Comparison of ENCODE assay signal across 8 mouse cellular contexts in genomic region chr2:58567066-58567810, GRCm38 (mm10). TPM values are rescaled to one million over a fixed set of nuclear protein-coding genes. Genes with fewer than 3 reads are reported as not detected.
DNase-seq lines count a peak whose midpoint lies in the region; ATAC-seq lines count a peak whose summit lies in the region.

Gene Acvr1, minus strand, starts transcription at chr2:58567157.
Gene Upp2, plus strand, starts transcription at chr2:58567298.

- 1% methylated on average over 51 of the region's 80 CpGs for WGBS in intestine, embryonic 15.5 days

- DNase-seq in adrenal gland, adult 18-20 months (ENCODE audit: low spot score in 2 of 2), result peak; percentile 79 to 82
- DNase-seq in embryo, embryonic 10 days (ENCODE audit: low spot score), result peak; percentile 90
- peak; percentile 78 to 89 for DNase-seq in gastrocnemius, postnatal 36 days
- peak; percentile 87 to 91 for DNase-seq in left cerebral cortex, postnatal 36 days (ENCODE audit: low spot score in 2 of 2)
- peak; percentile 88 for DNase-seq in mesoderm, embryonic 11.5 days (ENCODE audit: low read depth, low spot score)
- peak; percentile 88 for DNase-seq in right cerebral cortex, postnatal 4 days

- H3K27ac ChIP-seq in intestine, embryonic 15.5 days, result peak within 1 kb of the TSS; percentile 98

- peak within 1 kb of the TSS; percentile 79 for H3K9ac ChIP-seq in intestine, embryonic 15.5 days

- peak within 1 kb of the TSS; percentile 56 for H3K4me2 ChIP-seq in intestine, embryonic 15.5 days (replicated peaks)

- ATAC-seq in intestine, embryonic 15.5 days, result peak; percentile 97
- ATAC-seq in erythroid progenitor cell, adult 5-6 weeks (replicated peaks; ENCODE audit: low FRiP score, poor library complexity, severe bottlenecking), result no peak

- H3K4me1 ChIP-seq in intestine, embryonic 15.5 days (replicated peaks), result peaks cover 13% of the 10 kb centered on the region

- intact Hi-C loops in gastrocnemius, postnatal 36 days (cut with DNase I), result loop anchor here (2.0 to 5.0 kb wide), 3 partner anchors 40 to 100 kb away; no protein-coding TSS in a partner anchor
- intact Hi-C loops in left cerebral cortex, postnatal 36 days (cut with DNase I), result loop anchor here (2.0 to 10.0 kb wide), 4 partner anchors 52 to 100 kb away; no protein-coding TSS in a partner anchor

- H3K4me3 ChIP-seq in intestine, embryonic 15.5 days (replicated peaks), result peak within 1 kb of the TSS; percentile 68

- no peaks in the 10 kb centered on the region for H3K9me3 ChIP-seq in intestine, embryonic 15.5 days

- H3K27me3 ChIP-seq in intestine, embryonic 15.5 days (replicated peaks), result no peaks in the 10 kb centered on the region

- H3K36me3 ChIP-seq in intestine, embryonic 15.5 days, result no peaks in the 10 kb centered on the region

RNA-seq across cellular contexts. Expression of gene Acvr1, which starts in this region (rescaled TPM):
- 10 to 100 TPM; 38.9 to 97.3 TPM for total RNA-seq in adrenal gland, adult 18-20 months (2021)
- total RNA-seq in gastrocnemius, postnatal 36 days (2021), result 10 to 100 TPM; 10.3 to 12.3 TPM
- 4.9 and 5.2 TPM in 2 replicates for polyA plus RNA-seq in intestine, embryonic 15.5 days (2015; fragmentation: Nextera tagmentation; extraction: Ambion mirVana)
- 10 to 100 TPM; 31.0 to 31.3 TPM for total RNA-seq in left cerebral cortex, postnatal 36 days (2021)
- total RNA-seq in erythroid progenitor cell, adult 5-6 weeks (2015; ENCODE audit: low replicate concordance), result 1.1 and 3.4 TPM in 2 replicates
- total RNA-seq in erythroid progenitor cell, adult 5-6 weeks (2017; ENCODE audit: low replicate concordance), result not detected in 2 replicates

RNA-seq across cellular contexts. Expression of gene Upp2, which starts in this region (rescaled TPM):
- 10 to 100 TPM; 17.3 to 18.1 TPM for total RNA-seq in adrenal gland, adult 18-20 months (2021)
- 1 to 10 TPM; 2.4 to 2.5 TPM for total RNA-seq in gastrocnemius, postnatal 36 days (2021)
- polyA plus RNA-seq in intestine, embryonic 15.5 days (2015; fragmentation: Nextera tagmentation; extraction: Ambion mirVana), result 5.2 and 5.5 TPM in 2 replicates
- total RNA-seq in left cerebral cortex, postnatal 36 days (2021), result 10 to 100 TPM; 28.9 to 35.9 TPM
- not detected in 2 replicates for total RNA-seq in erythroid progenitor cell, adult 5-6 weeks (2015; ENCODE audit: low replicate concordance)
- 2.7 TPM in 1 of 2 replicates, not detected in the other for total RNA-seq in erythroid progenitor cell, adult 5-6 weeks (2017; ENCODE audit: low replicate concordance)

Comparison
In these comparisons a context has a peak if more than half of its experiments do, and no peak if none do; other contexts are left out.
1. RNA of gene Upp2 (total RNA-seq): 28.9 to 35.9 TPM in left cerebral cortex, postnatal 36 days and 17.3 to 18.1 TPM in adrenal gland, adult 18-20 months; 2.4 to 2.5 TPM in gastrocnemius, postnatal 36 days and 2.7 TPM in erythroid progenitor cell, adult 5-6 weeks; every median in the first group is over 4 times any median in the second.
2. Peak in every context shown above with its lines, with median percentiles within 50 percentile points of each other: DNase-seq.